Mouse (Mus musculus) cerebellum, adult 2 months (tissue): Measurements from ENCODE around the gene 1810010D01Rik. TPM values are rescaled to one million over a fixed set of nuclear protein-coding genes. Genes with fewer than 3 reads are reported as not detected.
A peak's percentile ranks its signal among the peaks of the same experiment; 100 is the strongest.

Source experiments
- DNase-seq, 2 experiments: peaks; one replicate each; pipeline ENCODE4 v3.0.0; 2021
- H3K27ac ChIP-seq: fragments of 200-500 bp; 2 replicates; pipeline ENCODE4 v1.5.1; 2012; ENCODE audit warnings: low read length, control low read depth, inconsistent platforms; ENCODE audit not compliant: insufficient read depth
- H3K27me3 ChIP-seq: fragments of 200-500 bp; 2 replicates; pipeline ENCODE4 v1.6.1; 2012; ENCODE audit warnings: inconsistent platforms, mild to moderate bottlenecking, low read length, moderate library complexity; ENCODE audit not compliant: control insufficient read depth, insufficient read depth
- H3K4me1 ChIP-seq: fragments of 200-500 bp; 2 replicates; pipeline ENCODE4 v1.6.1; 2011; ENCODE audit warnings: low read length; ENCODE audit not compliant: control insufficient read depth, insufficient read depth
- H3K4me3 ChIP-seq: fragments of 200-500 bp; replicated peaks from 2 replicates; pipeline ENCODE3; 2011; ENCODE audit warnings: mild to moderate bottlenecking, low read depth, low read length, control low read depth; ENCODE audit not compliant: insufficient read depth
- CTCF ChIP-seq: fragments of 200-500 bp; IDR thresholded peaks from 2 replicates; pipeline ENCODE4 v1.5.1; 2011; ENCODE audit warnings: low read depth, mild to moderate bottlenecking, control low read depth, low read length, moderate library complexity, borderline replicate concordance; ENCODE audit not compliant: insufficient read depth
- POLR2A ChIP-seq: fragments of 200-500 bp; IDR thresholded peaks from 2 replicates; pipeline ENCODE4 v1.6.1; 2011; ENCODE audit warnings: low read length, control low read depth, borderline replicate concordance; ENCODE audit not compliant: insufficient read depth
- WGBS: fragments of 180-500 bp; shearing (Covaris S2); methylation state at CpG from one replicate; pipeline ENCODE4 v1.1.7; 2018; 5-methylcytosine and 5-hydroxymethylcytosine counted together
- polyA plus RNA-seq: library from polyadenylated mRNA; depleted of rRNA; stranded (reverse); fragments of >200 nt; gene quantifications from 2 replicates; pipeline ENCODE4 v1.2.3, GENCODE M21; 2012

1810010D01Rik gene
- polyA plus RNA-seq, 1 experiment = 11.3 TPM

DNA sequence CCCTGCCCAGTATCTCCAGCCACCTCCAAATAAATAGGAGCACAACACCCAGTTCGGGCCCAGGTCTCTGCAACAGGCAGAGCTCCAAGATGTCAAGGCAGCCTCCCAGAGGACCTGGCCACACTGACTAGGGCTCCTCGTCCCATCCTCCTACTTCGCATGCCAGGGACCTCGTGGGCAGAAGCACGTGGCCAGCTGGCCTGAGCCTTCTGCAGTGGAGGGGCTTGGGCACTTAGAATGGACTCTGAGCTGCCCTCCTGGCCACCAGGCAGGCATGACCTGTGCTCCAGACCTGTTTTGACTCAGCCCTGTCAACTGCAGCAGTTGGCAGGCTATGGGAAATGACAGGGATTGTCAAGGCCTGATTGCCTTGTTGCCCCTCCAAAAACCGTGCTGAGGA, 17.7 kb upstream of the 1810010D01Rik start:
- Histone ChIP-seq H3K4me3 (no peak overlapping the region), H3K27ac (no peak overlapping the region), H3K4me1 (peaks cover 3% of the 10 kb centered on the region; the same call in 1 of the 2 replicates), H3K27me3 (no peaks in the 10 kb centered on the region)
- 53% methylated on average over 6 of the region's 6 CpGs for WGBS
- TF ChIP-seq CTCF (no peak), POLR2A (no peak)
- no peak for DNase-seq

DNA sequence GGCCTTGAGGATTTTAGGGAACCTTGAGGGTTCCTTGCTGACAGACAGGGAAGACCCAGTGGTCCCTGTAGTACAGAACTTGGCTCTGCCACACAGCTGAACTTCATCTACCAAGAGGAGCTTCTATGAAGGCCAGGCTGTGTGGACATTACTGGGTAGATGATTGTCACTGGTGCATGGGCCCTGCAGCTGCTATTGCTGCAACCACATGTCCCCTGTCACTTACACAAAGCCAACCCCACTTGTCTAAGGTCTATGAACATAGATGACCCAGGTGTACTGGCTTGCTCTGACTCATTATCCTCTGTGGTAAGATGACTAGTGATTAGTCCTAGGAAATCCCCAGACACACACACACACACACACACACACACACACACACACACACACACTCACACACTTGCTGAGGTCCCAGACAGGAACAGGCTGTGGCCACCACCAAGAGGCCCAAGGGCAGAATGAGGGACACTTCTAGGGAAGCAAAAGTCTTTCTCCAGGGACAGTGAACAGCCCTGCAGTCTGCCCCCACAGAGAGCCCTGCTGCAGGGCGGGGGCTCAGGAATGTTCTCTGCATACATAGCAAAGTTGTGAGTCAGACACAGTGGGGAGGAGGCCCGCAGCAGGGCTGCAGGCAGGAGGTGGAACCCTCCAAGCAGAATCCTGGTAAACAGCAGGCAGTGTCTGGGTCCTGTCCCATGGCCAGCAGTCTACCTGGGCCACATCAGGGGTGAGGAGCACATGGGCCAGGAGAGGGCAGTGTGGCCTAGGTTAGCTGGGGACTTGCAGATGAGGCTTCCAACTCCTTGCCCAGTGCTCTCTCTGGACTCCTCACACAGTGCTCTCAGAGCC, 14.1 kb upstream of the 1810010D01Rik start:
- 68% methylated on average over 2 of the region's 2 CpGs for WGBS
- Histone ChIP-seq H3K4me3 (no peak overlapping the region), H3K27ac (no peak overlapping the region), H3K4me1 (peaks cover 5% of the 10 kb centered on the region; the same call in 1 of the 2 replicates), H3K27me3 (no peaks in the 10 kb centered on the region)
- TF ChIP-seq CTCF (peak; percentile 67), POLR2A (no peak)
- peak; percentile 58 to 67 for DNase-seq

DNA sequence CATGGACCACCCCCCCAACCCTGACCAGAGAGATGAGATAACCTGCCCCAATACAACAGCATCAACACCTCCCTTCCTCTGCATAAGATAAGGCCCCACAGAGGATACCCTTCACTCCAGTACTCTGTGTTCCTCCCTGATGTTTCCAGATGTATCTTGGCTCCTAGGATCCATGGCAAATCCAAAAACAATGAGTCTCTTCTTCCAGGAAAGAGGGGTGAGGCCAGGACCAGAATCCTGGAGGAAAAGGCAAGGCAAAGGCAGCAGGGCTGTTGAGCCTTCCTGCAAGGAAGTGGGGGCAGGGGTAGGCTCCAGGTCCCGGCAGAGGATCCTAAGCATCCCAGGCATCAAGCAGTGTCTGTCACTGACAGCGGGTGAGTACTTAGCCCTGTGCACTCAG, 13.4 kb upstream of the 1810010D01Rik start:
- Histone ChIP-seq H3K4me1 (peaks cover 5% of the 10 kb centered on the region; the same call in 1 of the 2 replicates), H3K4me3 (no peak overlapping the region), H3K27ac (no peak overlapping the region), H3K27me3 (no peaks in the 10 kb centered on the region)
- DNase-seq = no peak
- WGBS = 78% methylated on average over 2 of the region's 2 CpGs
- no peak for TF ChIP-seq POLR2A
- TF ChIP-seq CTCF = no peak

DNA sequence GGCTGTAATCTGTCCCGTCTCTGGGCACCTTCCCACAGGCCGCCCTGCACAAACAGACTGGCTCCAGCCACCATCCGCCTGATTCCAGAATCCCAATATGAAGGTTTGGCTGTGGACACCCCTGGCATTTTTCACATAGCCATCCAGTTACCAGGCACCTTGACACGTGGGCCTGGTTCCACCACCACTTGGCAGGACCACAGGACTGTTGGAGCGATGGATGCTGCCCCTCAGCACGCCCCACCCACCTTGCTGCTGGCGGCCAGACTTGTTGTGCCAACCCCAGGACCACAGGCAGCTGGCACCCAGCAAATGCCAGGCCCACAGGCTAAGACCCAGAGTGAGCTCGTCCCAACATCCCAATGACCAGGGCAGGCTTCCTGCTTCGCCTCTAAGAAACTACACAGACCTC, 11.5 kb upstream of the 1810010D01Rik start:
- H3K27me3 ChIP-seq = no peaks in the 10 kb centered on the region
- no peak overlapping the region for H3K4me3 ChIP-seq
- TF ChIP-seq POLR2A (no peak), CTCF (no peak)
- no peak overlapping the region for H3K27ac ChIP-seq
- 40% methylated on average over 9 of the region's 9 CpGs for WGBS
- peaks cover 5% of the 10 kb centered on the region; the same call in 1 of the 2 replicates for H3K4me1 ChIP-seq
- no peak for DNase-seq

DNA sequence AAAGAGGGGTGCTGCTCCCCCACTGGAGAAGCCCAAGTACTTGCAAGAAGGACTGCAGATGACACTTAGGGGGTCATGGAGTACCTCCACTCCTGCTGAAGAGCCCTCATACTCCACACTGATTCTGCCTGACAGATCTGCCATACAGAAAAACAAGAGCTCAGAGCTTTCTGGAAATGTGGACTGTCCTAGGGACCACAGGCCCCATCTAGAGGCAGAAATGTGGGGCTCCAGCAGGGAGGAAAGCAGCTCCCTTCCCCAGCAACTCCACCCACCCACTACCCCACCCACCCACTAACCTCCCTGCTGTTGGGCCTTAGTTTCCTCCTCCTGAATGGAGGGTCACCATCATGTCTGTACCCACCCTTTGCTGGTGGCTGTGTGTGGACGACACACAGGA, 8.7 kb upstream of the 1810010D01Rik start:
- no peak overlapping the region for H3K27ac ChIP-seq
- H3K4me1 ChIP-seq = peaks cover 2% of the 10 kb centered on the region; the same call in 1 of the 2 replicates
- DNase-seq = no peak
- H3K27me3 ChIP-seq = no peaks in the 10 kb centered on the region
- H3K4me3 ChIP-seq = no peak overlapping the region
- 93% methylated on average over 1 of the region's 1 CpGs for WGBS
- TF ChIP-seq POLR2A (no peak), CTCF (no peak)

DNA sequence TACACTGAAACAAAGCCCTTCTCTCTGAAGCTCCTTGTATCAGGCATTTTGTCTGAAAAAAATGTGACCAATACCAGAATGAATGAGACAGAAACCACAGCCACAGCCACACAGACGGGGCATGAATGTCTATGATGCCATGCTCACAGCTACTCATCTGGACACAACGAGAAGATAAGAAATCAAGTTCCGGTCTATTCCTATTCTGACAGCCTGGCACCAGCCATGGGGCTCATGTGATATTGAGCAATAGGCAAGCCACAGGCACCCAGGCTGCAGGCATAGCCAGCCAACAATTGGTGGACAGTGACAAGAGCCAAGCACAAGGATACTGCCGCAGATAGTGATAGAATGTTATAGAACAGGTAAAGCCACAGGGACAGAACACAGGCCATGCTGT, 7.6 kb upstream of the 1810010D01Rik start:
- Histone ChIP-seq H3K27me3 (no peaks in the 10 kb centered on the region), H3K4me3 (no peak overlapping the region), H3K27ac (no peak overlapping the region), H3K4me1 (peaks cover 2% of the 10 kb centered on the region; the same call in 1 of the 2 replicates)
- no peak for DNase-seq
- 58% methylated on average over 4 of the region's 4 CpGs for WGBS
- TF ChIP-seq CTCF (no peak), POLR2A (no peak)

DNA sequence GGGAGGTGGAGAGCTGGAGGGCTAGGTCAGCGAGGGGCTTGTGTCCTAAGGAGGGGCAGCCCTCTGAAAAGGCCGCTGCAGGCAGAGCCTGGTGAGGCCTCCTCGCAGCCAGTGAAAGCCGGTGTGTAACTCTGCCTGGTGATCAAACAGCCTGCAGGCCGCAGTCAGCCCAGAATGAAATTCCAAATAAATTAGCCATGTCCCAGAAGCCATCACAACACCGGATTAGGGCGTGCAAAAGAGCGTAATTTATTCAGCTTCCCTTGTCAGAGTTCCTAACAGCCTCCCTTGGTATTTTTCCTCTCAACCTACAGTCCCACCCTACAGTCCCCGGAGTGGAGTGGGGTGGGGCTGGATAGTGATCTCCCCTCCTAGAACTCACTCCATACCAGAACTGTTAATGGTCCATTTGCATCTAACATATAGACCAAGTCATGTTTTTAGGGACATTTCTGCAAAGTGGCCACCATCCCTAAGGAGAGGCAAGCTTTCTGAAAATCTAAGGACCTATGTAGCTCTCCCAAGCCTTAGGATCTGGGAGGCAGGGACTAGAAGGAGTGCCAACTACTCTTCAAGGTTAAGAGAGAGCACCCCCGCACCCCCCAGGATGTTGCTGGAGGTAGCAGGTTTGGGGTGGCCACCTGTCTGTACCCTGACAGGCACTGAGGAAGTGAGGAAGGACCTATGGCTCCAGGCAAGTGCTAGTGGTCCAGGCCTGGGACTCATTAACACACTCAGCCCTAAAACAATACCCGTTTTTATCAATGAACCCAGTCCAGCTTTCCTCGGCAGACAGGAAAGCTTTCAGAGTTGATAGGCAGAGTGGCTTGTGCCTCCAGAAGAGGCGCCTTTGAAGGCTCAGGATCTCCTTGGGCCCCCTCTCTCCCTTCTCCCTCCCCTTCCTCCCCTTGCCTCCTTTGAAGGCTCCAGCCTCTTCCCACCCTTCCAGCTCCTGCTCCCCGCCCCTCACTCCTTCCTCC, 4.1 kb upstream of the 1810010D01Rik start:
- no peak overlapping the region for H3K4me3 ChIP-seq
- no peak overlapping the region for H3K27ac ChIP-seq
- no peak for DNase-seq
- 67% methylated on average over 14 of the region's 14 CpGs for WGBS
- TF ChIP-seq CTCF (no peak), POLR2A (no peak)
- no peaks in the 10 kb centered on the region for H3K4me1 ChIP-seq
- H3K27me3 ChIP-seq = no peaks in the 10 kb centered on the region
